Mouse (Mus musculus) hematopoietic stem cell, adult 5-6 weeks (primary cell): ENCODE data around the gene Gm36210. TPM values are rescaled to one million over a fixed set of nuclear protein-coding genes. Genes with fewer than 3 reads are reported as not detected.
A peak's percentile ranks its signal among the peaks of the same experiment; 100 is the strongest.
"Not testable (repeated sequence)": the region's sequence is repeated elsewhere in the genome, so short reads cannot be mapped to it uniquely, and the experiment has no call there.

ENCODE experiments used
- ATAC-seq, 2 experiments: fragments of 125-278 bp in 1 of 2; replicated peaks in 1 of 2; 2 replicates each; pipeline ENCODE4 v1.8.0; 2016 to 2017; ENCODE audit warnings: inconsistent platforms in 2 of 2, mild to moderate bottlenecking in 2 of 2, moderate number of reproducible peaks in 2 of 2, low read depth in 1 of 2, moderate TSS enrichment in 1 of 2; ENCODE audit not compliant: low FRiP score in 2 of 2, poor library complexity in 2 of 2, severe bottlenecking in 2 of 2, insufficient read depth in 1 of 2, low TSS enrichment in 1 of 2
- total RNA-seq: library from RNA; stranded (forward); fragments of 172-1452, 232-1000 nt; gene quantifications from 2 replicates; pipeline ENCODE4 v1.2.3, GENCODE M21; 2017

Gm36210 gene
- total RNA-seq, 1 experiment from 2014 or later, result not detected

DNA sequence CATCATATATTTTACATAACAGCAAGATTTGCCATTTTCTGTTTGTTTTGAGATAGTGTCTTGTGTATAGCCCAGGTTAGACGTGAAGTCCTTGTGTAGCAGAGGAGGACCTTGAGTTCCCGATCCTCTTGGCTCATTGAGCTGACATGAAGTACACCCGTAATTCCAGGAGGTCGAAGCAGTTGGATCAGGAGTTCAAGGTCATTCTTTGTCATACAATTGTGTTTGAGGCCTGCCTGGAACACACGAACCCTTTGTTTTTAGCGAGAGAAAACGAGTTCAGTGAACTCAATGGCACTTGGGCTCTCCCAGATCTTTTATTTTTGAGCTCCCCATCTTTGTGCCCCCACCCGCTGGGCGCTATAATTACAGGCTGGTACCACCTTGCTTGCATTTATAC, 3.9 kb downstream of the Gm36210 start:
- ATAC-seq, result no peak

DNA sequence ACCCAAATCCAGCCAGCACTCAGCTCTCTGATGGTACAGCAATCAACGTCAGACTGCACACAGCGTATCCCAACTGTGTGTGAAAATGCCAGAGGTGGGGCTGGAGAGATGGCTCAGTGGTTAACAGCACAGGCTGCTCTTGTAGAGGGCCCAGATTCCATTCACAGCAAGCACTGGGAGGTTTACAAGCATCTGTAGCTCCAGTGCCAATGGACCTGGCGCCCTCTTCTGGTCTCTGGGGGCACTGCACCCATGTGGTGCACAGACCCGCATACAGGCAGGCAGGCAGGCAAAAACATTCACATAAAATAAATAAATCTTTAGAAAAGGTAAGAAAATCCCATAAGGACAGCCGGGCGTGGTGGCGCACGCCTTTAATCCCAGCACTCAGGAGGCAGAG, 5.1 kb downstream of the Gm36210 start:
- ATAC-seq, result no peak; a peak in 1 of 4 replicates

DNA sequence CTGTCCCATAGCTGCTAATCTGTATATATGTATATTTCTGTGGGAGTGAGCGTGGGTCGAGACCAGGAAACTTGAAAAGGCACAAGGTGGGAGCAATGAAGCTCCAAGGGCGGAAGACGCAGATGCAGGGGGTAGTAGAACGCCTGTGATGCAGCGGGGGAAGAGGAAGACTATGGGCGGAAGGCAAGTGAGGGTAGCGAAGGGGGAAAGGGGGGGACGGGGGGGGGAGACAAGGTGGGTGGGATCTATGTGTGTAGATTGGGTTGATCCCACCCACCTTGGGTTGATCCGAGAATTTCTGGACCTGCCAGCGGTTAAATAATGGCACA, 5.8 kb downstream of the Gm36210 start:
- no peak for ATAC-seq

DNA sequence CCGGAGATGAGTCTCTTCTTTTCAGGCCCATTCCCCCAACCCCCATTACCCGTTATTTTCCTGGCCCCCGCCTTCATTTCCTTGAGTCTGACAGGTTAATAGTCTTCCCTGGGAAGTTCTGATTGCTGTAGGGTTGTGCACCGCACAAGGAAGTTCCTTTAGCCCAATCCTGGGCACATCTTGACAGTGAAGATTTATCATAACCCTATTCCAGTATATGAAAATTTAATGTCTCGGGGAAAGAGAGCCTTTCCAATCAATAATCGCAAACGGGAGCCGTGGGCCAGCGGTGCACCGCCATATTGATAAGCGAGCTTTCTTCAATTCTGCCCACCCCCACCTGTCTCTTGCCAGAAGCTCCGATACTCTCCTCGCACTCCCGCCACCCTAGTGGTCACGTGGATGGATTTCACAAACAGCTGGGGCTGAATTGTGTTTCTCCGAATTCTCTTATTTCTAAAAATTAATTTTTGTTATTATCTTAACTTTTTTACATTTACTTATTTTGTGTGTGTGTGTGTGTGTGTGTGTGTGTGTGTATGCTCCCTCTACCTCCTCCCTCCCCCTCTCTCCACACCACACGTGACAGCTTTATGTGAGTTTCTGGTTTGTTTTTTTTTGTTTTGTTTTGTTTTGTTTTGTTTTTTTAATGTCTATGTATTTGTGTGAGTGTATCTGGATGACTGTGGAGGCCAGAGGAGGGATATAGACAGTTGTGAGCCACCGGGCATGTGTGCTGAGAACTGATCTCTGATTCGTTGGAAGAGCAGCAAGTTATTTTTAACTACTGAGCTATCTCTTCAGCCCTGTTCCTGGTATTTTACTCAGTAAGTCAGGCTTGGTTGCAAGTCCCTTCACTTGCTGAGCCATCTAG, 6.4 kb downstream of the Gm36210 start:
- ATAC-seq, result peak; percentile 4 to 52; a peak in 1 of 4 replicates

DNA sequence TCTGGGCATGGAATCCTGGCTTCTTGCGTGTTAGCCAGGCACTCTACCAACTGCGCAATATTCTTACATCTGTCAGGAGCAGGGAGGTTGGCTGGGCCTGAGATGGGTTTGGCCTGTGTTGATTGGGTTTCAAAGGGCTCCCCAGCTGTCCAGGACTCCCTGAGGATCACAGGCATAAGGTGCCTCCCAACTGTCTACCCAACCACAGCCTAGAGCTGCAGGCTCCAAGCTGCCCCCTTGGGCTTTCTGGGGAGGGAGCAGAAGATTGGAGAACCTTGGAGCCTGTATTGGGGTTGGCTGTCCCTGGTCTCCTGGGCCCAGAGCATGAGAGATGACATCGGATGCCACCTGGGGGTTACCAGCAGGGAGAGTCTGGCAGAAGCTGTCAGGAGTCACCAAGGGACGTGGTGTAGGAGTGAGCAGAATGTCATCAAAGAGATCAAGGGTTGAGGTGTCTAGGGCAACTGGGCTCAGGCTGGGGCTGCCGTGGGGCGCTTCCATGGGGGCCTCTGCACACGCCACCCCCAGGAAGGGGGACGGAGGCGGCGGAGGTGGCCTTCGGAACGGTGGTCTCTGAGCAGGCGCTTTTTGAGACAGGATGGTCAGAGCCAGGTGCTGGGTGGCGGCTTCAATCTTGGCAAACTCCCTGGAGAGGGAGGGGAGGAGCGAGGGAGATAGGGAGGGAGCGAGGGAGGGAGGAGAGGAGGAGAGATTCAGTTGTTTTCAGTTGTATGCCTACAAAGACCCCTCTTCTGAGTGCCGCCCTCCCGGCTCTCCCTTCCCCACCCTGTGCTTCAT, 7.3 kb downstream of the Gm36210 start:
- no peak; a peak in 1 of 4 replicates for ATAC-seq

DNA sequence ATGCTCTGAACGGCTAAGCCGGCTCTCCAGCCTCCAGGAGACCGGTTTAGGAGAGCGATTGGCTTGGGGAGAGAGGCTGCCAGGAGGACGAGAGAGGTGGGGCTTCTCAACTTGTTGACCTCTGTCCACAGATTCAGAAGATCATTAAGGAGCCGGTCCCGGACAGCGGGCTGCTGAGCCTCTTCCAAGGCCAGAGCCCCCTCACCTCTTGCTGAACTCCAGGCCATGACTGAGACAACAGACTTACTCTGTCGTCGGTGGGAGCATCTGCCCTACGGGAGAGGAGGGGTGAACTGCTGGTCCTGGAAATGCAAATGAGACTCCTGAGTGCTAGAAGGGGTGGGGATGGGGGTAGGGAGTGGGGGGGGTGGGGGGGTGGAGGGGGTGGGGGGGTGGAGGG, 11.1 kb downstream of the Gm36210 start:
- ATAC-seq, result no peak

DNA sequence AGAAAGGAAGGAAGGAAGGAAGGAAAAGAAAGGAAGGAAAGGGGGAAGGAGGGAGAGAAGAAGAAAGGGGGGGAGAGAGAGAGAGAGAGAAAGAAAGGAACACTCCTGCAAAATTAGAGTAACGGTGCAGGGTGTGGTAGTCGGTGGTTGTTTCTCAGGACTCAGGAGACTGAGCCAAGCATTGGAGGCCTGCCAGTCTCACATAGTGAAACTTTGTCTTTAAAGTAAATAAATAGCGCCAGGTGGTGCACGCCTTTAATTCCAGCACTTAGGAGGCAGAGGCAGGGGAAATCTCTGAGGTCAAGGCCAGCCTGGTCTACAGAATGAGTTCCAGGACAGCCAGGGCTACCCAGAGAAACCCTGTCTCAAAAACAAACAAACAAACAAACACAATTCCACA, 19.6 kb downstream of the Gm36210 start:
- ATAC-seq, result no peak

DNA sequence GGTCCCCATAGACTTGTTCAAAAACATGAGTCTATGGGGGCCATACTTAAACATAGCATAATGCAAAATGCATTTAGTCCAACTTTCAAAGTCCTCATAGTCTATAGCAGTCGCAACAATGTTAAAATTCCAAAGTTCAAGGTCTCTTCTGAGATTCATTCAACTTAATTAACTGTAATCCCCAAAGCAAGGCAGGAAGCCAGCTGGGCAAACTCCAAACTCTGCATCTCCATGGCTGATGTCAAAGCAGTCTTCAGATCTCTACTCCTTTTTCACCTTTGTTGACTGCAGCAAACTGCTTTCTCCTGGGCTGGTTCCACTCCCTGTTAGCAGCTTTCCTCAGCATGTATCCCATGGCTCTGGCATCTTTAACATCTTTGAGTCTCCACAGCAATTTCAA, 27.3 kb downstream of the Gm36210 start:
- not testable (repeated sequence) for ATAC-seq

DNA sequence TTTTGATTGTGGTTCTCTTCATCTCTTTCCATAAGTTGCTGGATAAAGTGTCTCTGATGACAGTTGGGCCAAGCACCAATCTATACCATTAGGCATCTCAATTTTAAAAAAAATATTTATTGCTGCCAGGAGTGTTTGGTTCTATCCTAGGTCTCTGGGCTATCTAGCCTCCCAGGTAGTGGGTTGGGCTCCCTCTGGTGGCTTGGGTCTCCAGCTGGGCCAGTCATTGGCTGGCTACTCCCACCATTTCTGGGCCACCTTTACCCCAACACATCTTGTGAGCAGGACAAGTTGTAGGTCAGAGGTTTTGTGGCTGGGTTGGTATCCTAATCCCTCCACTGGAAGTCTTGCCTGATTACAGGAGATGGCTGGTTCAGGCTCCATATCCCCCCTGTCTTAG, 28.1 kb downstream of the Gm36210 start:
- ATAC-seq, result no peak

DNA sequence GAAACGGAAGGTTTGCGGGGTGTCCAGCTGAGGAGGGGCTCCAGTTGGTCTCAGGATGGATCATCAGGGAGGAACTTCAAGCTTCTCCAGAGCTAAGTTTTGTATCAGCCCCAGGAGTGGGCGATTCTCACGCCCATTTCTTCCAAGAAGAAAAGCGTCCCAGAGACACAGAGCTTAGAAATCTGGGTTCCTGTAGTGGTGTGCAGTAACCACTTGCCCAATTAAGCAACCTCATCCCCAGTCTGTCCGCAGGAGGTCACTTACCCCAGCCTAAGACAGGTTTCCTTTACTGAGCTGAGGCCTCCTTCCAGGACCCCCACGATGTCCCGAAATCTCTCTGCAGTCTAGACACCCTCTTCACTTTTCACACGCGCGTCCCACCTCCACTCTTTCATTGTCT, 29.1 kb downstream of the Gm36210 start:
- ATAC-seq, result peak in 1 of 2 experiments; percentile 28; a peak in 3 of 4 replicates

DNA sequence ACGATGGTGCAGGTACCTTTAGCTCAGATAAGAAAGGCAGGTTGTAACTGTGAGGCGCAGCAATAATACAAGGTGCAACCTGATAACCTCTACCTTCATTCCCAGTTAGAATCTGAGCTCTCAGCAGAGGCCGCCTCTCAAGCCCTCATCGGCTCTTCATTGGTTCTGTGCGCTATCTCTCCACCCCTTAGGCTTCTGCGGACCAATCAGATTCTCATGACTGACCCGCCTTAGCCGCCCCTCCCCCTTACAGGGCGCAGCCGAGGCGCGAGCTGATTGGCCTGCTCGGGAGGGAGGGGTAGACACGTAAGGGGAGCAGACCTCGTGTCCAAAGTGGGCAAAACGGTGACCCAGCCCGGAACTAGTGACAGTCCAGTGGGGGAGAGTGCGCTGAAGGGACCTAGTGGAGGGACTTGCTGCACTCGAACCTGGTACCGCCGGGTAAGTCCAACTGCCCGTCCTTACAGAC, 29.5 kb downstream of the Gm36210 start, which contains the start of gene Isoc2a:
TSS of gene Isoc2a (plus strand) at position 401 of the 469 bp plus-strand sequence.
- ATAC-seq, result peak; percentile 100

DNA sequence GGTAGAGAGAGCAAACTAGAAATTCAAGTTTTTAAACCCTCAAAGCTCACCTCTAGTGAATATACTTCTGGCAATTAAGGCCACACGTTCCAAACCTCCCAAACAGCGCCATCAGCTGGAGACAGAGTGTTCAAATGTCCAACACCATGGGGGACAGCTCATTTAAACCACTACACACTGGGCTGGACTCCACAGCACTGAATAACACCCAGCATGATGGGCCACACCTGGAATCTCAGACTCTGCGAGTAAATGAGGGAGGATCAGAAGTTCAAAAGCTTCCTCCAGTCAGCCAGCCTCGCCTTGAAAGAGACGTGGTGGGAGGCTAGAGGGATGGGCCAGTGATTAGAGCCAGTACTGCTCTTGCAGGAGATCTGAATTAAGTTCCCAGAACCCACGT, 36.2 kb downstream of the Gm36210 start, which contains the start of gene Isoc2b:
TSS of gene Isoc2b (minus strand) at position 126 of the 400 bp plus-strand sequence.
- no peak for ATAC-seq

DNA sequence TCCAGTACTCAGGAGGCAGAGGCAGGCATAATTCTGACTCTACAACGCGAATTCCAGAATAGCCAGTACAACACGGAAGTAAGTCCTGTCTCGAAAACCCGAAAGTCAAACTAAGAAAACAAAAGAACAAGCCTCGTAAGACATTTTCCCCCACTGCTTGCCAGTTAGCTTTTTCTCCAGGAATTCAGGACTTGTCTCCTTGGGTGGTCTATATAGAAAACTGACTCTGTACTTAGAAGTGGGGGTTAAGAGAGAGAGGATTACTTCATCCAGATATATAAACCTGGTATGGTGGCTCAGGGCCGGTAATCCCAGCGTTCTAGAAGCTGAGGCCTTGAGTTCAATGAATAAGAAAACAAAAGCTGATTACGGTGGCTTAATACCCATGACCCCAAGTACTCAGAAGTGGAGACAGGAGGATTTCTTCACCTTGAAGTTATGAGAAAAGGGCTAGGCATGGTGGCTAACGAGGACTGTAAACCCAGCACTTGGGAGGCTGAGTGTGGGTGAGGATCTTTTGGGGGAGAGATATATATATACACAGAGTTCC, 39.6 kb downstream of the Gm36210 start:
- ATAC-seq, result 0 out of 4 replicates have a peak, but pooled peaks of 1 of the 2 experiments have one; percentile 5

DNA sequence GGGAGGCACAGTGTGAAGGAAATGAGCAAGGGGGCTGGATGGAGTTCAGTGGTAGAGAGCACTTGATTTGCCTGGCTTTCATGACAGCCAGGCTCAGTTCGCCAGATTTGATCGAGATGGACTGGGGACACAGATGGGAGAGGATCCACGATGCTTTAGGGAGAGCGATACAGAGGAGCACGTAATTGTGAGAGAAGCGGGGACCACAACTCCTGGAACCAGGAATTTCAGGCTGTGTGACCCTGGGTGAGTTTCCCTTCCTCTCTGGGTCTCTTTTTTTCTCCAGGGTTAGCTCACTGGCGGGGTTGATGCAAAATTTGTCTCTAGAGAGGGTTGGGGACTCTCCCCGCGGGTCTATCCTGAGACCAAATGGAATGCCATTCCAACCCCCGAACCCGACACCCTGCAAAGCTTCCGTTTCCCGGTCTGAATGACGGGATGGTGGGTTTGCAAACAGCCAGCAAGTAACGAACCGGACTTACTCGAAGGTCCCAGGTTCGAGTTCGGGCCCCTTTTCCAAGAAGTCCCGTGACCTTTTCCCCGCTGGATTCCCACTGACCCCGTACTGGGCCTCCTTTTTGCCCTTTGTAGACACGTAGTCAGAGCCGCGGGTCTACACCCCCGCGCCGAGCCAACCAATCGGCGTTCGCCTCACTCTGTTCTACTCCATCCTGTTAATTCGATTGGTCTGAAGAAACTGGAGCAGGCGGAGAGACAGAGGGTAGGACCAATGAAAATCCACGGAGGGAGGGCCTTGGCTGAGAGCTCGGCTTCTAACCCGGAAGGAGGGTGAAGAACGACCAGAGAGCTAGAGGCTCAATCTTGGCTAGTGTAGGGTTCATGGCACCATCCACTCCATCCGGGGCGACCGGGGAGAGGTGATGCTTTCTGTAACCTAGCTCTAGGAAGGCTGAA, 40.5 kb downstream of the Gm36210 start:
- peak; percentile 99 for ATAC-seq

DNA sequence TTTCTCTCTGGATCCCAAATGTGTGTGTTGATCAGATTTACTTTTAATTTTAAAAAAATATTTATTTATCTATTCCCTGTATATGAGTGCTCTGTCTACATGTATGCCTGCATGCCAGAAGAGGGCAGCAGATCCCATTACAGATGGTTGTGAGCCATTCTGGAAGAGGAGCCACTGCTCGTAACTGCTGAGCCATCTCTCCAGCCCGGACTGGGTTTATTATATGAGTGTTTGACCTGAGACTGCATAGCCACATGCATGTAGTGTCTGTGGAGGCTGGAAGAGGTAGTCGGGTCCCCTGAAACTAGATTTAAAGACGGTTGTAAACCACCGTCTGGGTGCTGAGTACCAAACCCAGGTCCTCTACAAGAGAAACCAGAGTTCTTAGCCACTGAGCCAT, 41.2 kb downstream of the Gm36210 start:
- ATAC-seq, result no peak

DNA sequence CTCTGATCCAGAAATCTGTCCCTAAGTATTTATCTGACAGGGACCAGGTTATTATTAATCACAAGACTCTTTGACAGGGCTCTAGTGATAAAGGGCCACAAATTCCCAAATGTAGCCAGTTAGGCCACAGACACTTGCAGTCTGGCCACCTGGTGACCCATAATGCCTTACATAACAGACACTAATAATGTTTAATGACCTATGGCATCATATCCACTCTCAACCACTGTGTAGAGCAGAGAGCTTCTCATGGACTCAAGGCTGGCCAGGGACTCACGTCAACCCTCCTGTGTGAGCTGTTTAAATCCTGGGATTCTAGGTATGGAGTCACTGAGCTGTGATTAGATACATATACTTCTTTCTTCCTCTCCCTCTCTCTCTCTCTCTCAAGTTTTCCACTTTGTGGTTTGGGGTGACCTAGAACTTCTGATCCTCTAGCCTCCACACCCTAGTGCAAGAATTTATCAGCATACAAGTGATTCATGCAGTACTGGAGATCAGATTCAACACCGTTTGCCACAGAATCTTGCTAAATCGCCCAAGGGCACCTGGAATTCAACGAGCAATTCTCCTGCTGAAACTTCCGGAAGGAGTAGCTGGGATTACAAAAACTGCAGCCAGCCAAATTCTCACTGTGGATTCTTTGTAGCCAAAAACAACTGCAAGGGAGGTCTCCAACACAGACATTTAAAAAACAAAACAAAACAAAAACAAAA, 42.0 kb downstream of the Gm36210 start:
- ATAC-seq, result no peak
